Mouse (Mus musculus) gastrocnemius, postnatal 14 days (tissue): Measurements from ENCODE around the gene Nifk. TPM values are rescaled to one million over a fixed set of nuclear protein-coding genes. Genes with fewer than 3 reads are reported as not detected.

Source experiments
- DNase-seq: peaks from one replicate; pipeline ENCODE4 v3.0.0; 2021; ENCODE audit warnings: mixed read lengths
- intact Hi-C: fragments of 180-260 bp; cut with DNase I; formaldehyde crosslinking; loops from one replicate; pipeline ENCODE4 v1.15.1; 2025; ENCODE audit warnings: low total_unique reads
- total RNA-seq, 2 experiments: library from RNA; stranded (reverse); gene quantifications; 2 replicates each; pipeline ENCODE4 v1.2.3; 2021

Nifk gene
- total RNA-seq, 2 experiments from 2014 or later = 20.9 to 25.4 TPM

DNA sequence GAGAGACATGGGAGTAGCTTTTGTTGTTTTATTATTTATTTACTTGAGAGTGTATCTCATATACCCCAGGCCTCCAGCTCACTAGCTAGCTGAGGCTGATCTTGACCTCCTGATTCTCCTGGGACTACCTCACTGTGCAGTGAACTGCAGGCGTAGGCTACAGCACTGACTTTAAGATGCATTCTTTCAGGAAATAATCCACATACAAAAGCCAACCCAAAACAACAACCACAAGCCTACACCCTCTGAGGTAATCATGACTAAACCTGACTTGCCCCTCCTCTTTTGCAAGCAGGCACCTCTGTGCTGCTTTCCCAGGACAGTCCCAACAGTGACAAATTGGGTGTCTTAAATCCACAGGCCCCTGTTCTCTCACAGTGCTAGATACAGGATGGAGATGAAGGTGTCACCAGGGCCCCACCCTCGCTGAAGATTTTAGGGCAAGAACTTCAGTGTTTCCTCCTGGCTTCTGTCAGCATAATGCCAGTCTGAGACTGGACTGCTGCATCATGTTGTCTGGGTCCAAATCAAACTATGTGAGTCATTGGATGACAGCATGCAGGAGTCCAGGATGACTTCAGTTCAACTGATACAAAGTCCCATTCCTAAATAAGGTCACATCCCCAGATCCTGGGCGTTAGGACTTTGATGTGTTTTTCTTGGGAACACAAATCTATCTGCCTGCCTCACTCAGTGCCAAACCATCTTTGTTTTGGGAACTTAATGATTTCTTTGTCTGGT is 47.3 kb downstream of the Nifk start:
- no peak for DNase-seq
- intact Hi-C loops = no loop called here

GRCm38 (mm10) chr1:118377784-118378183 is 56.1 kb downstream of the Nifk start:
- intact Hi-C loops = no loop called here
- no peak for DNase-seq

GRCm38 (mm10) chr1:118380105-118380786 is 58.6 kb downstream of the Nifk start:
- no peak for DNase-seq
- intact Hi-C loops = loop anchor here (10.0 kb wide), 1 partner anchor 45 kb away; no protein-coding TSS in a partner anchor

Other genes starting within 250 kb of the Nifk start
- not detected for gene Gm29106, start 145.3 kb upstream of the Nifk start, total RNA-seq
- gene Tsn, start 10.1 kb upstream of the Nifk start, total RNA-seq = 10 to 100 TPM; 63.1 to 64.5 TPM
- 10 to 100 TPM; 53.0 to 66.0 TPM for gene Clasp1, start 67.2 kb downstream of the Nifk start, total RNA-seq